Mouse (Mus musculus) kidney, embryonic 14.5 days (tissue): ENCODE measurements around the gene Vmn1r178. TPM values are rescaled to one million over a fixed set of nuclear protein-coding genes. Genes with fewer than 3 reads are reported as not detected.
"Not testable (repeated sequence)": the region's sequence is repeated elsewhere in the genome, so short reads cannot be mapped to it uniquely, and the experiment has no call there.

Experiments
- ATAC-seq: fragments of 200-750 bp; cut with Nextera tagmentation; 2 replicates; pipeline ENCODE4 v1.8.0; 2017; ENCODE audit warnings: moderate number of reproducible peaks, mild to moderate bottlenecking, moderate TSS enrichment, moderate library complexity; ENCODE audit not compliant: low FRiP score, low TSS enrichment
- H3K27ac ChIP-seq: fragments of 300-500 bp; sonication (generic); 2 replicates; pipeline ENCODE4 v1.5.1; 2014; ENCODE audit warnings: low read depth, mild to moderate bottlenecking, low read length, moderate library complexity, mixed read lengths
- H3K27me3 ChIP-seq: fragments of 300-500 bp; sonication (generic); 2 replicates; pipeline ENCODE4 v1.6.1; 2014; ENCODE audit warnings: mild to moderate bottlenecking, low read length; ENCODE audit not compliant: control insufficient read depth, insufficient read depth
- H3K36me3 ChIP-seq: fragments of 300-500 bp; sonication (generic); 2 replicates; pipeline ENCODE4 v1.6.1; 2014; ENCODE audit warnings: low read length, mixed read lengths; ENCODE audit not compliant: control insufficient read depth, insufficient read depth
- H3K4me1 ChIP-seq: fragments of 300-500 bp; sonication (generic); 2 replicates; pipeline ENCODE4 v1.6.1; 2014; ENCODE audit warnings: low read length, mixed read lengths; ENCODE audit not compliant: control insufficient read depth, insufficient read depth
- H3K4me2 ChIP-seq: fragments of 300-500 bp; sonication (generic); replicated peaks from 2 replicates; pipeline ENCODE4 v1.6.1; 2014; ENCODE audit warnings: low read depth, mild to moderate bottlenecking, low read length
- H3K4me3 ChIP-seq: fragments of 300-500 bp; sonication (generic); 2 replicates; pipeline ENCODE4 v1.5.1; 2014; ENCODE audit warnings: mild to moderate bottlenecking, low read length
- H3K9ac ChIP-seq: fragments of 300-500 bp; sonication (generic); 2 replicates; pipeline ENCODE4 v1.6.1; 2014; ENCODE audit warnings: low read depth, mild to moderate bottlenecking, low read length, moderate library complexity
- H3K9me3 ChIP-seq: fragments of 300-500 bp; sonication (generic); 2 replicates; pipeline ENCODE4 v1.6.1; 2016; ENCODE audit warnings: low read length; ENCODE audit not compliant: control insufficient read depth
- WGBS: fragments of 180-500 bp; shearing (Covaris S2); extraction: QIAGEN DNeasy Blood & Tissue Kit; methylation state at CpG from one replicate; pipeline ENCODE4 v1.1.7; 2014; 5-methylcytosine and 5-hydroxymethylcytosine counted together
- polyA plus RNA-seq: library from polyadenylated mRNA; unstranded; fragments of >200 nt; fragmentation: Nextera tagmentation; extraction: Ambion mirVana; gene quantifications from 2 replicates; pipeline ENCODE4 v1.2.1, GENCODE M21; 2014

Gene Vmn1r178
- polyA plus RNA-seq, result not detected in 2 replicates

- ATAC-seq, result no peak
- 90% methylated on average over 1 of the region's 1 CpGs for WGBS
- H3K9ac ChIP-seq, result no peak within 1 kb of the TSS
- no peak within 1 kb of the TSS for H3K4me2 ChIP-seq
- H3K9me3 ChIP-seq, result 0 out of 2 replicates have a peak, but pooled peaks cover 5% of the 10 kb centered on the region
- no peaks in the 10 kb centered on the region for H3K4me1 ChIP-seq
- H3K4me3 ChIP-seq, result no peak within 1 kb of the TSS
- H3K27ac ChIP-seq, result no peak within 1 kb of the TSS
- no peaks in the 10 kb centered on the region for H3K36me3 ChIP-seq
- H3K27me3 ChIP-seq, result no peaks in the 10 kb centered on the region
Observed at GRCm38 (mm10) chr7:23891709-23892108, at the start of gene Vmn1r178. Gene Vmn1r178, plus strand, starts transcription at chr7:23892009.

GRCm38 (mm10) chr7:23866349-23866748 is 25.5 kb upstream of the Vmn1r178 start, which contains the start of gene Vmn1r177:
Gene Vmn1r177, minus strand, starts transcription at chr7:23866449.
- not testable (repeated sequence) for H3K36me3 ChIP-seq, H3K9me3 ChIP-seq, ATAC-seq, H3K4me3 ChIP-seq, H3K4me2 ChIP-seq, H3K27me3 ChIP-seq, H3K4me1 ChIP-seq, H3K9ac ChIP-seq, H3K27ac ChIP-seq
- 12% methylated on average over 1 of the region's 1 CpGs for WGBS

- H3K36me3 ChIP-seq, H3K9me3 ChIP-seq, ATAC-seq, H3K4me2 ChIP-seq, H3K9ac ChIP-seq, H3K27ac ChIP-seq, H3K4me3 ChIP-seq, H3K27me3 ChIP-seq, H3K4me1 ChIP-seq: not testable (repeated sequence)
- WGBS, result 64% methylated on average over 3 of the region's 4 CpGs
Observed at GRCm38 (mm10) chr7:23876918-23877317, 14.9 kb upstream of the Vmn1r178 start.

- Histone ChIP-seq H3K9me3 (peaks cover 13% of the 10 kb centered on the region), H3K4me3 (no peak within 1 kb of the TSS), H3K27ac (no peak within 1 kb of the TSS), H3K27me3 (no peaks in the 10 kb centered on the region), H3K4me2 (no peak within 1 kb of the TSS), H3K9ac (no peak within 1 kb of the TSS), H3K36me3 (no peaks in the 10 kb centered on the region), H3K4me1 (no peaks in the 10 kb centered on the region)
- no peak for ATAC-seq
- WGBS, result 52% methylated on average over 2 of the region's 2 CpGs
Observed at GRCm38 (mm10) chr7:23926678-23927077, 34.9 kb downstream of the Vmn1r178 start, which contains the start of gene Vmn1r179. Gene Vmn1r179, plus strand, starts transcription at chr7:23926978.

Other genes with a start within 250 kb of the Vmn1r178 start
- not detected in 2 replicates for gene Vmn1r172, start 233.7 kb upstream of the Vmn1r178 start, polyA plus RNA-seq
- gene Vmn1r173, start 191.3 kb upstream of the Vmn1r178 start, polyA plus RNA-seq, result not detected in 2 replicates
- gene Vmn1r174, start 139.7 kb upstream of the Vmn1r178 start, polyA plus RNA-seq, result not detected in 2 replicates
- not detected in 2 replicates for gene Vmn1r175, start 81.4 kb upstream of the Vmn1r178 start, polyA plus RNA-seq
- not detected in 2 replicates for gene Vmn1r176, start 54.6 kb upstream of the Vmn1r178 start, polyA plus RNA-seq
- gene Vmn1r177, start 25.6 kb upstream of the Vmn1r178 start, polyA plus RNA-seq, result not detected in 2 replicates
- gene Vmn1r179, start 35.0 kb downstream of the Vmn1r178 start, polyA plus RNA-seq, result not detected in 2 replicates
- gene Vmn1r180, start 58.6 kb downstream of the Vmn1r178 start, polyA plus RNA-seq, result not detected in 2 replicates
- not detected in 2 replicates for gene Vmn1r181, start 82.6 kb downstream of the Vmn1r178 start, polyA plus RNA-seq
- gene V1rd19, start 109.7 kb downstream of the Vmn1r178 start, polyA plus RNA-seq, result not detected in 2 replicates
- gene Vmn1r183, start 161.2 kb downstream of the Vmn1r178 start, polyA plus RNA-seq, result not detected in 2 replicates
- gene Zfp180, start 189.9 kb downstream of the Vmn1r178 start, polyA plus RNA-seq, result 17.1 and 24.5 TPM in 2 replicates
- gene Zfp112, start 220.3 kb downstream of the Vmn1r178 start, polyA plus RNA-seq, result 4.0 and 5.3 TPM in 2 replicates
- 14.8 and 16.8 TPM in 2 replicates for gene Zfp235, start 242.2 kb downstream of the Vmn1r178 start, polyA plus RNA-seq